Mouse (Mus musculus) testis, adult 2 months (tissue): ENCODE results near the gene Znrd1. TPM values are rescaled to one million over a fixed set of nuclear protein-coding genes. Genes with fewer than 3 reads are reported as not detected.

Experiments
- H3K27ac ChIP-seq: fragments of 200-500 bp; 2 replicates; pipeline ENCODE4 v1.5.1; 2012; ENCODE audit warnings: low read depth, low read length; ENCODE audit not compliant: control insufficient read depth, insufficient read depth
- H3K27me3 ChIP-seq: fragments of 200-500 bp; 2 replicates; pipeline ENCODE4 v1.6.1; 2012; ENCODE audit warnings: mild to moderate bottlenecking, low read length, moderate library complexity; ENCODE audit not compliant: control insufficient read depth, insufficient read depth
- H3K36me3 ChIP-seq: fragments of 200-500 bp; 2 replicates; pipeline ENCODE4 v1.6.1; 2012; ENCODE audit warnings: mild to moderate bottlenecking, low read length; ENCODE audit not compliant: control insufficient read depth, insufficient read depth
- H3K4me1 ChIP-seq: fragments of 200-500 bp; 2 replicates; pipeline ENCODE4 v1.6.1; 2012; ENCODE audit warnings: low read length; ENCODE audit not compliant: control insufficient read depth, insufficient read depth
- H3K4me3 ChIP-seq: fragments of 200-500 bp; 2 replicates; pipeline ENCODE4 v1.5.1; 2012; ENCODE audit warnings: low read depth, mild to moderate bottlenecking, low read length, moderate library complexity, mixed read lengths; ENCODE audit not compliant: control insufficient read depth
- CTCF ChIP-seq: fragments of 200-500 bp; IDR thresholded peaks from 2 replicates; pipeline ENCODE4 v1.5.1; 2012; ENCODE audit warnings: low read depth, mild to moderate bottlenecking, inconsistent platforms, low read length, moderate library complexity; ENCODE audit not compliant: control insufficient read depth, insufficient read depth, insufficient replicate concordance
- POLR2A ChIP-seq: fragments of 200-500 bp; IDR thresholded peaks from 2 replicates; pipeline ENCODE4 v1.6.1; 2012; ENCODE audit warnings: low read depth, mild to moderate bottlenecking, inconsistent platforms, low read length, moderate library complexity; ENCODE audit not compliant: control insufficient read depth
- polyA plus RNA-seq: library from polyadenylated mRNA; depleted of rRNA; stranded (reverse); fragments of >200 nt; gene quantifications from 2 replicates; pipeline ENCODE4 v1.2.3, GENCODE M21; 2012; rRNA removed

Gene Znrd1
- polyA plus RNA-seq, 1 experiment, result 53.2 TPM

- TF ChIP-seq POLR2A (no peak), CTCF (peak; percentile 19; the same call in 1 of the 2 replicates)
- peaks cover 3% of the 10 kb centered on the region; the same call in 1 of the 2 replicates for H3K4me1 ChIP-seq
- no peak overlapping the region for H3K27ac ChIP-seq
- H3K36me3 ChIP-seq, result no peaks in the 10 kb centered on the region
- H3K27me3 ChIP-seq, result no peaks in the 10 kb centered on the region
- H3K4me3 ChIP-seq, result no peak overlapping the region
Observed at GRCm38 (mm10) chr17:36914108-36914507, 44.3 kb downstream of the Znrd1 start.

GRCm38 (mm10) chr17:36912031-36912430 lies 46.3 kb downstream of the Znrd1 start:
- H3K27me3 ChIP-seq, result no peaks in the 10 kb centered on the region
- H3K4me3 ChIP-seq, result no peak overlapping the region
- no peak overlapping the region for H3K27ac ChIP-seq
- no peak for TF ChIP-seq CTCF
- TF ChIP-seq POLR2A, result no peak
- no peaks in the 10 kb centered on the region for H3K36me3 ChIP-seq
- peaks cover 4% of the 10 kb centered on the region; the same call in 1 of the 2 replicates for H3K4me1 ChIP-seq

- H3K36me3 ChIP-seq, result no peaks in the 10 kb centered on the region
- peaks cover 2% of the 10 kb centered on the region; the same call in 1 of the 2 replicates for H3K4me1 ChIP-seq
- no peak overlapping the region for H3K27ac ChIP-seq
- H3K27me3 ChIP-seq, result no peaks in the 10 kb centered on the region
- H3K4me3 ChIP-seq, result no peak overlapping the region
- TF ChIP-seq POLR2A, result no peak
- TF ChIP-seq CTCF, result no peak
Observed at GRCm38 (mm10) chr17:36909802-36910201, 48.6 kb downstream of the Znrd1 start.

- Histone ChIP-seq H3K4me3 (no peak overlapping the region), H3K27ac (no peak overlapping the region), H3K27me3 (no peaks in the 10 kb centered on the region), H3K4me1 (peaks cover 2% of the 10 kb centered on the region; the same call in 1 of the 2 replicates), H3K36me3 (no peaks in the 10 kb centered on the region)
- TF ChIP-seq CTCF (no peak), POLR2A (no peak)
Observed at GRCm38 (mm10) chr17:36908235-36908634, 50.1 kb downstream of the Znrd1 start.

Other genes starting within 250 kb of the Znrd1 start
- not detected in 2 replicates for gene H2-M10.5, start 185.6 kb downstream of the Znrd1 start, polyA plus RNA-seq
- gene H2-M10.6, start 146.4 kb downstream of the Znrd1 start, polyA plus RNA-seq, result not detected in 2 replicates
- gene Trim26, start 121.4 kb downstream of the Znrd1 start, polyA plus RNA-seq, result 18.5 and 22.0 TPM in 2 replicates
- not detected in 2 replicates for gene Trim15, start 91.3 kb downstream of the Znrd1 start, polyA plus RNA-seq
- gene Trim10, start 89.0 kb downstream of the Znrd1 start, polyA plus RNA-seq, result 0.04 TPM in 1 of 2 replicates, not detected in the other
- gene Trim40, start 68.4 kb downstream of the Znrd1 start, polyA plus RNA-seq, result not detected in 2 replicates
- gene Trim31, start 60.4 kb downstream of the Znrd1 start, polyA plus RNA-seq, result not detected in 2 replicates
- 0.32 TPM in 2 replicates for gene Rnf39, start 15.6 kb downstream of the Znrd1 start, polyA plus RNA-seq
- gene Ppp1r11, start 6.8 kb downstream of the Znrd1 start, polyA plus RNA-seq, result 891 and 948 TPM in 2 replicates
- 60.1 and 64.5 TPM in 2 replicates for gene Znrd1as, start within 50 bp of the Znrd1 start, polyA plus RNA-seq
- 0.56 and 1.0 TPM in 2 replicates for gene 2410137M14Rik, start 22.7 kb upstream of the Znrd1 start, polyA plus RNA-seq
- 1.6 and 2.8 TPM in 2 replicates for gene H2-M5, start 31.0 kb upstream of the Znrd1 start, polyA plus RNA-seq
- 16.0 and 16.5 TPM in 2 replicates for gene Zfp57, start 42.6 kb upstream of the Znrd1 start, polyA plus RNA-seq
- gene Mog, start 64.8 kb upstream of the Znrd1 start, polyA plus RNA-seq, result 0.05 TPM in 1 of 2 replicates, not detected in the other
- 11.4 and 12.3 TPM in 2 replicates for gene Gabbr1, start 87.4 kb upstream of the Znrd1 start, polyA plus RNA-seq
- not detected in 2 replicates for gene Olfr90, start 129.9 kb upstream of the Znrd1 start, polyA plus RNA-seq
- gene Olfr91, start 139.7 kb upstream of the Znrd1 start, polyA plus RNA-seq, result 0.11 and 0.22 TPM in 2 replicates
- gene Olfr92, start 161.5 kb upstream of the Znrd1 start, polyA plus RNA-seq, result not detected in 2 replicates
- 0.85 TPM in 1 of 2 replicates, not detected in the other for gene Olfr93, start 202.9 kb upstream of the Znrd1 start, polyA plus RNA-seq
- gene Ubd, start 235.3 kb upstream of the Znrd1 start, polyA plus RNA-seq, result not detected in 2 replicates
- not detected in 2 replicates for gene Olfr94, start 242.4 kb upstream of the Znrd1 start, polyA plus RNA-seq